Mouse (Mus musculus) fibroblast of lung, adult 2 months (primary cell): ENCODE measurements around the gene Zfp426.

Source experiments
- DNase-seq: peaks from one replicate; pipeline ENCODE4 v3.0.0-alpha.2; 2011; ENCODE audit warnings: low read depth

The Zfp426 gene

DNA sequence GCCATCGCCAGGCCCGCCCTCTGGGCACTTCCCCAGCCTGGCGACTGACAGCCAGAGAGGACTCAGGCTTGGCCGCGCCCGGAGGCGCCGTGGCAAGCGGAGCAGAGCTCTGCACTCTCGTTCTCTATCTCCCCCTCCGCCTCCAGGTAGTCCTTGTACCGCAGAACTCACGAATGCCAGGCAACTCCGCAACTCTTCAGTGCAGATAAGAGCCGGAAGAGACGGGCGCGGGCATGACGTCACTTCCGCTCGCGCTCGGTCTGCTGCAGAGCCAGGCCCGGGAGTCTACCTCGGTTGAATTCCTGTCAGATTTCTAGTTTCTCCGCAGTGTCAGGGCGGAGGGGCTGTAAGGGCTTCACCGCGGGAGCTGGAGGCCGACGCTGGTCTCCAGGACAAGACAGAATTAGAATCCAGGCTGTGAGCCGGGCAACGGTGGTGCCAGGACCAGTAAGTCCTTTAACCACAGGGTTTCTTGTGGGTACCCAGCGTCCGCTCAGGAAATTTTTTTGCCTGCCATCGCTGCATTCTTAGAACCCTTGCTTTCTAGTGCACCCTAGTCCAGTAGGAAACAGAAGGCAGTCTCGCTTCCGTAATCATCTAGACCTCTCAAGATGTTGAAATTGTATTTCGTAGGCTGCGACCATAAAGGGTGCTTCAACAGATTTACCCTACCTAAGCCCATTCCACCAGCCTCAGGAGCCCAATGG is at the start of gene Zfp426:
Gene Zfp426, minus strand, starts transcription at position 220 of the 707 bp plus-strand sequence.
- peak; percentile 62 for DNase-seq

- DNase-seq, result no peak
Observed at GRCm38 (mm10) chr9:20536598-20536997, 44.1 kb upstream of the Zfp426 start.

DNA sequence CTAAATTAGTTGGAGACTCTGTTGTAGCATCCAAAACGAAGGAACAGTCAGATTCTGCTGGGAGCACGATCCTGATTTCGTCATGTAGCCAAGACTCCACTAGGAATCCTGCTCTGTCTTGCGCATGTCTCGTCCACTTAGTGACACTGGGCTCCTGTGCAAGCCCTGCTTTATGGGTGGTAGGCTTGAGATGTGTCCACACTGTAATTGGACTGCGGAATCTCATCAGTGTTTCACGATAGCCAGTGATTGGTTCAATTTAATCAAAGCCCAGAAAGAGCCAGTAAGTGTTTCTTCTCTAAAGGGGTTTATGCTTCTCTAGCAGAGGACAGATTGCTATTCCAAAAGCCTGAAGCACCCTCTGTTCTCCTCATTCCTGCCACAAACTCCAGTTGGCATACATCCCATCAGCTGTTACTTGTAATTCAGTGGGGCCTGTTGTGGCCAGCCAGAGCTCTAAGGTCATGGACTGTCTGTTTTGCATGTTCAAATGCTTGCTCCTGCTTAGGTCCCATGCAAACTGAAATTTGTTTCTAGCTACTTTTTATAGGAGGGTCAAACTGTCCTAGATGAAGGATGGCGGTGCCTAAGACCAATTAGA is 41.9 kb upstream of the Zfp426 start:
- no peak for DNase-seq

GRCm38 (mm10) chr9:20521306-20521957 is 28.9 kb upstream of the Zfp426 start, which contains the start of gene Zfp266:
Gene Zfp266, minus strand, starts transcription at chr9:20521417.
- DNase-seq, result peak; percentile 61

GRCm38 (mm10) chr9:20520531-20521210 is 28.1 kb upstream of the Zfp426 start:
- no peak for DNase-seq

DNA sequence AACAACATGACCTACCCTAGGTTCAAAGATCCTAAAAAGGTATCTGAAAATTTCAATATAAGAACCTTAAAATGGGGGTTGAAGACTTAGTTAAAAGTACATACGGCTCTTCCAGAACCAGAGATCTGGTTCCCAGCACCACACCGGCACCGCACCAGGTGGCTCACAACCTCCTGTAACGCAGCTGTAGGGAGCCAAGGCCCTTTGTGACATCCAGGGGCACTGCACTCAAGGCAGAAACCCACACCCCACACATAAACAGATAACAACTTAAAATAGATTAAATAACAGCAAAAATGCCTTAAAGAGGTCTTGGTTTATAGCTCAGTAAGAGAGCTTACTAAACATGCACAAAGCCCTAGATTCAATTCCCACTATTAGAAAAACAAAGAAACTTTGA is 27.4 kb upstream of the Zfp426 start:
- DNase-seq, result no peak

- DNase-seq, result no peak
Observed at GRCm38 (mm10) chr9:20518708-20519107, 26.2 kb upstream of the Zfp426 start.

GRCm38 (mm10) chr9:20517727-20518126 is 25.2 kb upstream of the Zfp426 start:
- no peak for DNase-seq

- no peak for DNase-seq
Observed at GRCm38 (mm10) chr9:20514016-20514415, 21.5 kb upstream of the Zfp426 start.

DNA sequence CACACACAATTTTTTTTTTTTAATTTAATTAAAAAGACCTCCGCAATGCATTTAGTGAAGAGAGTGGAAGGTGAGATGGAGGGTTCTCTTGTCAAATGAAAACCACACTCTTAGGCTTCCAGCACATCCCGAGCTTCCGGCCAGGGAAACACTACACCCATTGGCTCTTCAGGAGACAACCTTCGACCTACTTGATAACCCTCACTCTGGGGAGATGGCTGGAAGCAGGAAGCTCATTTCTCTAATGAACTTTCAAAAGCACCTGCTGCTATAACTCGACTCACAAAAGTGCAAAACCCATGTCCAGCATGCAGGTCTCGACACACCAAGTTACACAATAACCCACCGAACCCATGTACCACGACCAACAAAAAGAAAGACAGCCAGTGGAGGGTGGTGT is 20.2 kb upstream of the Zfp426 start:
- DNase-seq, result no peak

DNA sequence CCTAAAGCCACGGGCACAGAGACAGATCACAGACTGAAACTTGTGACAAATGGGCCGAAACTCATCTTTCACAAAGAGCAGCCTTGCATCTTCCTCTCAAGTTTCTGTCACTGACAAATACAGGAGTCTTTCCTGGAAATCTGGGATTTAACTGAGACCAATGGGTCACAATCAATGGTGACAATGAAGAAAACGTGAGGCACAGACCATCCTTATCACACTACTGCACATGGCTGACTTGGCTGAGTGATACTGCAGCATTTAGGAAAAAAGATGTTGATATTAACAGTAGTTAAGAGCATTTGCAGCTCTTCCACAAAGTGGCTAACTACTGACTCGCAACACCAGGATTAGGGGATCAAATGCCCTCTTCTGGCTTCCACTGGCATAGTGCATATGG is 19.1 kb upstream of the Zfp426 start:
- no peak for DNase-seq

DNA sequence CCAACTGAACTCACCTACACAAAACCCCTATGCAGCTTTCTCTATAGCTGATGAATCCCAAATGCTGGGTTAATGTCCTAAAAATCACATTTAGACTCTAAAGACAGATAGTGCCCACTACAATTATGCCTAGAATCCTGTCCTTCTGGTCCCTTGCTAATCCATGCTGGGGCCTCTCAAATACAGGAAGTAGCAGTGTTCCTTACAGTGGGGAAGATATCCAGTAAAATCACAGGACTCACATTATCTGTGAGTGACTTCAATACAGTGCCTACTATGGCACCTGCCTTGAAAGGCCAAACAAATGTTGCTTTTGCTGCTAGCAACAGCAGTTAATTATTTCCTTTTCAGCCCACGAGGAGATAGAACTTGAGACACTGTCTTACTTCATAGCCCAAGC is 17.8 kb upstream of the Zfp426 start:
- no peak for DNase-seq

DNA sequence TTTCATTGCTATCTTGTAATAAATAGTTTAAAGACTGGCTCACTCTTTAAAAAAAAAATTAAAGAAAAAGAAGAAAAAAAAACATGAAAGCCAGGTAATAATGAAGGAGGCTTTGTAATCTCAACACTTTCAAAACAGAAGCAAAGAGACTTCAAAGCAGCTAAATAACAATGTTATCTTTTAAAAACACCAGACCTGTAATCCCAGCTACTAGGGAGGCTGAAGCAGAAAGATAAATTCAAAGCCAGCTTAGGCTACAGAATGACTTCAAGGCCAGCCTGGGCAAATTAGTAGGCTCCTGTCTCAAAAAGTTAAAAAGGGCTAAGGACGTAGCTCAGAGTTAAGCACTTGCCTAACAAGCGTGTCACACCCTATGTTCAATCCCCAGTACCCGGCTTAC is 17.1 kb upstream of the Zfp426 start:
- DNase-seq, result no peak

GRCm38 (mm10) chr9:20504801-20505200 is 12.3 kb upstream of the Zfp426 start:
- DNase-seq, result no peak

GRCm38 (mm10) chr9:20493281-20493680 is 735 bp upstream of the Zfp426 start:
- DNase-seq, result peak; percentile 12

- no peak for DNase-seq
Observed at GRCm38 (mm10) chr9:20491858-20492526, 554 bp downstream of the Zfp426 start.

DNA sequence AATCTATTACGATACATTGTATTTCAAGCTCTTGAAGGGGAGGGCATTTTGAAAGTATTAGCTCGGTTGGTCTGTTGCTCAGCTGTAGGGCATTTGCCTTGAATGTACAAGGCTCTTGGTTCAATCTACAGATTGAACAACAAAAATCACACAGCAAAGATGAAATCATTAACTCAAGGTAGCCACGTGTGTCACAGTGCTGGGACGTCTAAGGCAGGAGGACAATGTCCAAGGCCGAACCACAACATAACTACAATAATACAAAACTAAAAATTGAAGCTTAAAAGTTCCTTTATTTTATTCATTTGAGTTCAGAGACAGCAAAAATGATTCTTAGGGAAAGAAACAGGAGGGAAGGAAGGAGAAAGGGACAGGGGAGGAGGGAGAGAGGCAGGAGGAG is 3.0 kb downstream of the Zfp426 start:
- DNase-seq, result no peak

- DNase-seq, result no peak
Observed at GRCm38 (mm10) chr9:20479396-20479795, 13.2 kb downstream of the Zfp426 start.

GRCm38 (mm10) chr9:20476632-20477031 is 15.9 kb downstream of the Zfp426 start:
- DNase-seq, result no peak

- peak; percentile 32 for DNase-seq
Observed at GRCm38 (mm10) chr9:20466761-20467442, 25.6 kb downstream of the Zfp426 start.
